Mouse (Mus musculus) cerebellum, postnatal 4 days (tissue): ENCODE results near the gene Pcdh17.

Experiments
- DNase-seq, 2 experiments: peaks; one replicate each; pipeline ENCODE4 v3.0.0; 2022; ENCODE audit warnings: low spot score in 2 of 2, mixed read lengths in 1 of 2

Pcdh17 gene

GRCm38 (mm10) chr14:84443288-84443686 is at the start of gene Pcdh17:
Gene Pcdh17 (plus strand): TSS chr14:84443563.
- DNase-seq: peak; percentile 88 to 96

DNA sequence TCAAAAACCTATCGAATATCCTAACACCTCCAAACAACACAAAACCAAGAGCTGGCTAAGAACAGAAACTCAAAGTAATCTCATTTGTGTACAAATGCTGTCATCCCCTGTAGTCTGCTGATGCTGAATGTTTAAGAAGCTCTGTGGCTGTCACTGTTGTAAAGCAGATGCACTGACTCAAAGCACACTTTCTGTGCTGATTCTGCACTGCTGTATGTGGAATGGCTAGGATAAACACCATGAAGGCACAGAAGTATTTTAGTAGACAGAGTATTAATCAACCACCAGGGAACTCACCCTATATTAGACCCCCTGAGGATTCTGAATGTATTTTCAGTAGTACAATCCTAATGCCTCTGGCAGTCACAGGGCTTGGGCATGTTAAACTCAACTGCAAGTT is 46.2 kb upstream of the Pcdh17 start:
- DNase-seq: no peak

DNA sequence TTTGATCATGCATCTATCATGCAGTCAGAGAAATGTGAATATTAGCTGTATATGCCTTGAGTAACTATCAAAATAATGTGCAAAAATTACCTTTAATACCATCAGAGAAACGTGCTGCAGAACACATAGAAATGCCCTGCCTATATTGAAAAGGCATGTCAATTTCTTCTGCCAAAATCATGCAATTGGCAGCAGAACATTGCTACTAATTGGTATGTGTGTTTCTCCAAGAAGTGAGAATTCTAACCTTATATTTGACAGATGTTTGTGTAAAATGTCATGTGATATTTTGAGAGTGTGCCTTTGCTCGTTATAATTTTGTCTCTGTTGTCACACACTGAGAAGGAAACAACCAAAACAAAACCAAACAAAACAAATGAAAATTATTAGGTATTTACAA is 18.6 kb upstream of the Pcdh17 start:
- DNase-seq: no peak

- no peak for DNase-seq
Observed at GRCm38 (mm10) chr14:84426616-84427015, 16.7 kb upstream of the Pcdh17 start.

- DNase-seq: peak in 1 of 2 experiments; percentile 11
Observed at GRCm38 (mm10) chr14:84438066-84438770, 5.1 kb upstream of the Pcdh17 start.

DNA sequence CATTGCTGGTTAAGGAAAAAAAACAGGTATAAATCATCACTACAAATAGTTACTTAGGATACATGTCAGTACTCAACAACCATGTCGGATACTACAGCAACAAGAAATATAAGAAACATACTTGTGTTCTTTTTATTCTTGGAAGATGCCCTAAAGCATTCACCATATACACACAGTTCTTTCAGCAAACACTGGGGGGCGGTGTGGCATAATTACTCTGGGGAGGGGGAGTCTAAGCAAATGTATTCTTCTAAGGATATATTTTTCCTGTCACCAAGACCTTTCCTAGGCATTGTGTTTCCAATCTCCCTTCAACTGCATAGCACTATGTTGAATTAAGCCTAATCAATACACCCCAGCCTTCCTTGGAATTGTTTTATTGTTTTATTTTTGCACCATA is 2.5 kb upstream of the Pcdh17 start:
- DNase-seq: peak; percentile 34 to 51

- peak; percentile 20 to 54 for DNase-seq
Observed at GRCm38 (mm10) chr14:84442528-84443287, 655 bp upstream of the Pcdh17 start.

DNA sequence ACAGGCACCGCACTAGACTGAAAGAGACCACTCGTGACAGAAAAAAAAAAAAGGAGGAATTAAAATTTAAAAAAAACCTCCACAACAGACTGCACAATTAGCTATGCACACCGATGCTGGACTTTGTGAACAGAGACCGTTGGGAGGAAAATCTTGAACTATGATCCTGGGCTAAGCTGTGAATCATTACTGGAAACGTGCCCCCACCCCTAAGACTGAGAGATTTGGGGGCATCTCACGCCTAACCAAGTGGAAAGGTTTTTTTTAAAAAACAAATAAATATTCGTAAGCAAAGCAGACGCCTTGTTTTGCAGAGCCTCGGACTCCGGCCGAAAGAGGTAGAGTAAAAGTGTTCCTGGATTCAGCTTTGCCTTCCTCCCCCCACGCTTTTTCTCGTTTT is 398 bp downstream of the Pcdh17 start:
- no peak for DNase-seq

DNA sequence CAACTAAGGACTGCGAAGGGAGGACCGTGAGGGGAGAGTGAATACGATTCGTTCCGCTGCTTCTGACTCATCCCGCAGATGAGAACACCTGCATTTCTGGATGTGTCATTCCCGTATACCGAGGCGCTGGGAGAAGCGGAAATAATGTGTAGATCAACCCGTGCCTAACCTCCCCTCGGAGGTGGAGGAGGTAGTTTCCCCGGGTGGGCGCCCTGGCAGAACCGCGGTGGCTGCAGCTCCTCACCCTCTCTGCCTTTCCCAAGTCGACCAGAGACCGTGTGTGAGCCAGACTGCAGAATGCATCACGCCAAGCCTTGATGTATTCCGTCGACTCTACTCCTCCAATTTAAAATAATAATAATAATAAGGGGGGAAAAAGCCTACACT is 906 bp downstream of the Pcdh17 start:
- DNase-seq: peak; percentile 22 to 31

- DNase-seq: peak; percentile 20 to 26
Observed at GRCm38 (mm10) chr14:84444663-84445502, 1.5 kb downstream of the Pcdh17 start.

- peak; percentile 31 to 32 for DNase-seq
Observed at GRCm38 (mm10) chr14:84445503-84446410, 2.4 kb downstream of the Pcdh17 start.

GRCm38 (mm10) chr14:84446411-84446915 is 3.1 kb downstream of the Pcdh17 start:
- peak in 1 of 2 experiments; percentile 17 for DNase-seq

DNA sequence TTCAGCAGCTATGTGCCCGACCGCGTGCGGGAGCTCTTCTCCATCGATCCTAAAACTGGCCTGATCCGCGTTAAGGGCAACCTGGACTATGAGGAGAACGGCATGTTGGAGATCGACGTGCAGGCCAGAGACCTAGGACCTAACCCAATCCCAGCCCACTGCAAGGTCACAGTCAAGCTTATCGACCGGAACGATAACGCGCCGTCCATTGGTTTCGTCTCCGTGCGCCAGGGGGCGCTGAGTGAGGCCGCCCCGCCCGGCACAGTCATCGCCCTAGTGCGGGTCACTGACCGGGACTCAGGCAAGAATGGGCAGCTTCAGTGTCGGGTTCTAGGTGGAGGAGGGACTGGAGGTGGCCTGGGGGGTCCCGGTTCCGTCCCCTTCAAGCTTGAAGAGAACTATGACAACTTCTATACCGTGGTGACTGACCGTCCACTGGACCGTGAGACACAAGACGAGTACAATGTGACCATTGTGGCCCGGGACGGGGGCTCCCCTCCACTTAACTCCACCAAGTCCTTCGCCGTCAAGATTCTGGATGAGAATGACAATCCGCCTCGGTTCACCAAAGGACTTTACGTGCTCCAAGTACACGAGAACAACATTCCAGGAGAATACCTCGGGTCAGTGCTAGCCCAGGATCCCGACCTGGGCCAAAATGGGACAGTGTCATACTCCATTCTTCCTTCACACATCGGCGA is 3.7 kb downstream of the Pcdh17 start:
- DNase-seq: peak; percentile 46 to 70

DNA sequence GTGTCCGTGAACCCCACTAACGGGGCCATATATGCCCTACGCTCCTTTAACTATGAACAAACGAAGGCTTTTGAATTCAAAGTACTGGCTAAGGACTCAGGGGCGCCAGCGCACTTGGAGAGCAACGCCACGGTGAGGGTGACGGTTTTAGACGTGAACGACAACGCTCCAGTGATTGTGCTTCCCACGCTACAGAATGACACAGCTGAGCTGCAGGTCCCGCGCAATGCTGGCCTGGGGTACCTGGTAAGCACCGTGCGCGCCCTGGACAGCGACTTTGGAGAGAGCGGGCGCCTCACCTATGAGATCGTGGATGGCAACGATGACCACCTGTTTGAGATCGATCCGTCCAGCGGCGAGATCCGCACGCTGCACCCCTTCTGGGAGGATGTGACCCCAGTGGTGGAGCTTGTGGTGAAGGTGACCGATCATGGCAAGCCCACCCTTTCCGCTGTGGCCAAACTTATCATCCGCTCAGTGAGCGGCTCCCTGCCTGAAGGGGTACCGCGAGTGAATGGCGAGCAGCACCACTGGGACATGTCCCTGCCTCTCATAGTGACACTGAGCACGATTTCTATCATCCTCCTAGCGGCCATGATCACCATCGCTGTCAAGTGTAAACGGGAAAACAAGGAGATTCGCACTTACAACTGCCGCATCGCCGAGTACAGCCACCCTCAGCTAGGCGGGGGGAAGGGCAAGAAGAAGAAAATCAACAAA is 4.5 kb downstream of the Pcdh17 start:
- peak; percentile 26 to 29 for DNase-seq

- peak in 1 of 2 experiments; percentile 19 for DNase-seq
Observed at GRCm38 (mm10) chr14:84448381-84448771, 5.0 kb downstream of the Pcdh17 start.

DNA sequence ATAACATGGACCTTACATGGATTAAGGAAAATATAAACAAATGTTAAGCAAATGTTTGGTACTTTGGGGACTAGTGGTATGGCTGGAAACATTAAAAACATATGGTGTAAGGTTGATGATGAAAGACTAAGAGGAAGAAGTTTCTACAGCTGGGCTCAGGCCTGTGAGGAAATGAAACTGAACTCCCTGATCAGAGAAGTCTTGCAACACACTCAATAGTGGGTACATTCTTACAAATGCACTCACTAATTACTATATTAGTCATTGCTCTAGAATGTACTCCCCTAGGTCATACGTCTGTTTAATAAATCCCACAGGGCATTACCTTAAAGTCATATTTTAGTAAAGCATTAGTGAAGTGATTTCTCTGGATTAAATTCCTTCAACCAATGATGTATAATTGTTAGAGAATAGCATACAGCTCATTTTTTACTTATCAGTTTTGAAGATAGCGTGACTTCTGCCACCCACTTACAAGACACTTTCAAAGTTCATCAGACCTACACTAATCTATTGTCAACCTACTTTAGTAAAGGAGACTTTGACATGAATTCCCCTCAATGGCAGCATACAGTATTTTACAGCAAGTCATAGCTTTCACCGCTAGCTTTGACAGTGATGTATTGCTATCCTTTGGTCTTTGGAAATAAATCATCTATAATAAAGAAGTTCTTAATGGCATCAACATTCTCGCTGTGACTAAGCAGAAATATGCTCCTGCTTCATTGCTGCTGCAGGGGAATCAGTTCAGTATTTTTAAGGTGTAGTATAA is 10.9 kb downstream of the Pcdh17 start:
- no peak for DNase-seq

GRCm38 (mm10) chr14:84475491-84475890 is 32.1 kb downstream of the Pcdh17 start:
- no peak for DNase-seq

DNA sequence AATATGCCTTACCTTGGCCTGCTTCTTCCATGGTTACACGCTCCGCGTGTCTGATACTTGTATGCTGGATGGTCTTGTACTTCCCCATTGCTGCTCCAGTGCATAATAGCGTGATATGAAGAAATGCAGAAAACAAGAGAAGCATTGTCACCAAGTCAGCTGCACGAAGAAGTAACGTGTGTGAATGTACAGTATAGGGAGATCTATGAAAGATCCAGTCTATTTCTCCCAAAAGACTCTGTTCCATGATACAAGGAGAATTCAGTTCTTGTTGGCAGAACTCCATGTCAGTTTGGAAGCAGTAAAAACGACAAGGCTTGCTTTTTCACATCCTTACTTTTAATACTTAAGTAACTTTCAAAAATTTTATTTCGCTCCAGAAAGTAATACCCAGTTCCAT is 33.0 kb downstream of the Pcdh17 start:
- no peak for DNase-seq

- no peak for DNase-seq
Observed at GRCm38 (mm10) chr14:84476906-84477305, 33.5 kb downstream of the Pcdh17 start.
